9 mouse cellular contexts compared by ENCODE assay signal in the genomic region with DNA sequence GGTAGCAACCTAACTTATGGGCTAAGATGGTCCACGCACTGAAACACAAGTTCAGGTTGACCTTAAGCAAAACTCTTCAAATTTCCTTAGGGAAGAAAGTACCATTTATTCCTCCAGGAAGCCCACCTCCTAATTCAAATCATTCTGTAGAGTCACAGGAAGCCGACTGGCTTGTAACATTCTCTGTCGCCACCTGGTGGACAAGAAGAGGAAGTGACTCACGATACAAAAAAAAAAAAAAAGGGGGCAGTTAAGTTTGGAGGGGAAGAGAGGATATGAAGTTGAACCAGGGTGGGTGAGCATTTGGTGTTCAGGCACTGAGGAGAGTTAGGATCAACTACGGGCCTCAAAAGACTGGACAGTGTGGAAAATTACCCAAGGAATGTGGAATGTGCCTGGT. TPM values are rescaled to one million over a fixed set of nuclear protein-coding genes. Genes with fewer than 3 reads are reported as not detected.
DNase-seq lines count a peak whose midpoint lies in the region; ATAC-seq and TF ChIP-seq lines count a peak whose summit lies in the region.
"Had no signal": no experiment of that assay in that cellular context is flagged by ENCODE, and none has a peak within 500 bp of the region (broad histone marks: within the 10 kb centered on the region; RNA-seq: fewer than 3 reads in every experiment).

No protein-coding gene starts in this region.

- TF ChIP-seq POLR2A in limb, embryonic 14.5 days (IDR thresholded peaks at IDR 0.05; ENCODE audit: borderline replicate concordance, extremely low read depth, insufficient read depth, insufficient read length) = no peak

- H3K36me3 ChIP-seq in kidney, embryonic 15.5 days = no peaks in the 10 kb centered on the region
- H3K36me3 ChIP-seq in limb, embryonic 14.5 days (ENCODE audit: control insufficient read depth, insufficient read depth, low read length) = no peaks in the 10 kb centered on the region

- H3K27me3 ChIP-seq in kidney, embryonic 15.5 days = no peaks in the 10 kb centered on the region
- H3K27me3 ChIP-seq in Patski = peaks cover 20% of the 10 kb centered on the region
- no peaks in the 10 kb centered on the region for H3K27me3 ChIP-seq in limb, embryonic 14.5 days (ENCODE audit: control insufficient read depth, insufficient read depth, low read length)

- H3K4me3 ChIP-seq in kidney, embryonic 15.5 days (replicated peaks) = no peak overlapping the region
- H3K4me3 ChIP-seq in limb, embryonic 14.5 days (replicated peaks; ENCODE audit: low read length) = no peak overlapping the region
- H3K4me3 ChIP-seq: erythroblast, embryonic 14.5 days had no signal

- in situ Hi-C loops in Patski (cut with MboI; ENCODE audit: low pct_unique_long_range_greater_than_20kb) = no loop called here

- H3K9ac ChIP-seq in kidney, embryonic 15.5 days = no peak overlapping the region
- no peak overlapping the region for H3K9ac ChIP-seq in limb, embryonic 14.5 days (ENCODE audit: low read depth, low read length, severe bottlenecking)

- 11% methylated on average over 5 of the region's 5 CpGs for WGBS in kidney, embryonic 15.5 days
- WGBS in limb, embryonic 14.5 days = 23% methylated on average over 5 of the region's 5 CpGs

- H3K9me3 ChIP-seq in kidney, embryonic 15.5 days (replicated peaks) = no peaks in the 10 kb centered on the region
- no peaks in the 10 kb centered on the region for H3K9me3 ChIP-seq in limb, embryonic 14.5 days (ENCODE audit: control insufficient read depth, low read length)

- no peaks in the 10 kb centered on the region for H3K4me1 ChIP-seq in kidney, embryonic 15.5 days
- no peaks in the 10 kb centered on the region for H3K4me1 ChIP-seq in limb, embryonic 14.5 days (ENCODE audit: control insufficient read depth, insufficient read depth, low read length)

- DNase-seq in adrenal gland, postnatal 14 days = peak; percentile 12
- no peak for DNase-seq in adrenal gland, adult 18-20 months (ENCODE audit: low spot score in 2 of 2)
- DNase-seq in kidney, postnatal 14 days = peak; percentile 12
- no peak for DNase-seq in Patski (ENCODE audit: low read depth, low spot score)
- peak; percentile 7 for DNase-seq in limb, embryonic 14.5 days (ENCODE audit: low spot score)
- no peak for DNase-seq in right cerebral cortex, postnatal 10 days (ENCODE audit: low spot score in 2 of 2)
- DNase-seq in gastrocnemius, postnatal 25 days = no peak

- H3K27ac ChIP-seq in kidney, embryonic 15.5 days = no peak overlapping the region
- H3K27ac ChIP-seq in limb, embryonic 14.5 days (replicated peaks; ENCODE audit: low read depth, low read length) = no peak overlapping the region

- H3K4me2 ChIP-seq in kidney, embryonic 15.5 days = no peak overlapping the region
- H3K4me2 ChIP-seq in limb, embryonic 14.5 days (replicated peaks; ENCODE audit: low read depth, low read length, severe bottlenecking) = no peak overlapping the region

- CTCF ChIA-PET in Patski (lab: Charles Lee) = interaction anchor here (1.7 kb wide), 1 partner anchor 407 kb away, joined by 8 read pairs; no protein-coding TSS in a partner anchor

- peak; percentile 71 for TF ChIP-seq CTCF in Patski (IDR thresholded peaks at IDR 0.05)

- POLR2A ChIA-PET in Patski (lab: Charles Lee) = no interaction called here

- ATAC-seq in kidney, embryonic 15.5 days (replicated peaks; ENCODE audit: low FRiP score) = no peak
- ATAC-seq in Patski = no peak
- no peak for ATAC-seq in limb, embryonic 14.5 days (ENCODE audit: low FRiP score, low read depth)

RNA-seq across cellular contexts. Expression of gene Enox2, which starts 18.6 kb away (rescaled TPM):
- 13.9 and 16.7 TPM in 2 replicates for total RNA-seq in adrenal gland, postnatal 14 days (2021)
- total RNA-seq in adrenal gland, adult 18-20 months (2021) = 10 to 100 TPM; 10.0 to 16.3 TPM
- 8.0 and 8.3 TPM in 2 replicates for polyA plus RNA-seq in kidney, embryonic 15.5 days (2015; fragmentation: Nextera tagmentation; extraction: Ambion mirVana)
- polyA plus RNA-seq in Patski (2021) = 10.2 TPM
- polyA plus RNA-seq in limb, embryonic 14.5 days (2012; rRNA removed) = 4.3 and 6.3 TPM in 2 replicates
- polyA plus RNA-seq in limb, embryonic 14.5 days (2014; fragmentation: Nextera tagmentation; extraction: Ambion mirVana) = 7.3 and 7.8 TPM in 2 replicates
- total RNA-seq in gastrocnemius, postnatal 25 days (2021) = 10 to 100 TPM in 1 of 2 experiments, 1 to 10 TPM in 1; 7.8 to 14.4 TPM

Comparison
In these comparisons a context has a peak if more than half of its experiments do, and no peak if none do; other contexts are left out.
1. DNase-seq: peak in adrenal gland, postnatal 14 days (single experiment), kidney, postnatal 14 days (single experiment) and limb, embryonic 14.5 days (single experiment); none in adrenal gland, adult 18-20 months (0 of 2), Patski (single experiment), right cerebral cortex, postnatal 10 days (0 of 2) and gastrocnemius, postnatal 25 days (single experiment).